10 mouse cellular contexts compared by ENCODE assay signal in the genomic region with DNA sequence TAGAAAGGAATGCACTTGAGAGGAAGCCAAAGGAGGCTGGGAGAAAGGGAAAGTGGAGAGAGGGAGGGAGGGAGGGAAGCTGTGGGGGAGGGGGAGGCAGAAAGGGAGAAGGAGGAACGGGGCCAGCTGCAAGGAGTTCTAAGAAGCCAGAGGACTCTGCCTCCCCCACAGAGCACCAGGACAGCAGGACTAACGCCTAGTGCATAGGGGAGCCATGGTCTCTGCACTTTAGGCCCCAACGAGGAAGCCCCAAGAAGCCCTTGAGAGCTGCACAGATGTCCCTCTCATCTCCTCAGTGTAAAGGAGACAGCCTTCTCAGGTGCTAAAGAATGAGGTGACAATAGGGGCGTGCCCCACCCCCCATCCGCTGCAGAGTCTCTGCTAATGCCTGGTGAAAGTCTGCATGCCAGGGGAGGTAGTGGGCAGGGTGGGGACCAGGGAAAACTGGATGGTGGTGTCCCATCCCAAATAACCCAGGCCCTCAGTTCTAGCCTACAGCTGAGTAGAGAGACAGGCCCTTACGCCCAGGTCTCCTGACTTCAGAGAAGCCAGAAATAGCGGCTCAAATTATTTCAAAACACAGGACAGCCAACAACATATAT. TPM values are rescaled to one million over a fixed set of nuclear protein-coding genes. Genes with fewer than 3 reads are reported as not detected.
DNase-seq lines count a peak whose midpoint lies in the region; ATAC-seq and TF ChIP-seq lines count a peak whose summit lies in the region.
"Had no signal": no experiment of that assay in that cellular context is flagged by ENCODE, and none has a peak within 500 bp of the region (broad histone marks: within the 10 kb centered on the region; RNA-seq: fewer than 3 reads in every experiment).

No protein-coding gene starts in this region.

- H3K9ac ChIP-seq in ES-Bruce4 (ENCODE audit: low read depth, poor library complexity, severe bottlenecking), result no peak overlapping the region
- no peak overlapping the region for H3K9ac ChIP-seq in embryonic facial prominence, embryonic 15.5 days
- H3K9ac ChIP-seq: liver, embryonic 14.5 days had no signal

- no peaks in the 10 kb centered on the region for H3K36me3 ChIP-seq in ES-Bruce4 (ENCODE audit: control insufficient read depth, insufficient read depth, low read length, poor library complexity, severe bottlenecking)
- no peaks in the 10 kb centered on the region for H3K36me3 ChIP-seq in embryonic facial prominence, embryonic 15.5 days

- intact Hi-C loops in gastrocnemius, postnatal 14 days (cut with DNase I; ENCODE audit: low total_unique reads), result no loop called here

- peak; percentile 62 for DNase-seq in gastrocnemius, postnatal 14 days
- DNase-seq in gastrocnemius, adult 8-10 months (ENCODE audit: low spot score in 2 of 2), result no peak
- peak; percentile 68 to 80 for DNase-seq in kidney, postnatal 4 days
- no peak for DNase-seq in layer of hippocampus, adult 11-12 months (ENCODE audit: low spot score)
- no peak for DNase-seq in layer of hippocampus, adult 8-10 months (ENCODE audit: low spot score in 2 of 2)
- DNase-seq in cerebellum, adult 11 months, result no peak

- no peaks in the 10 kb centered on the region for H3K27me3 ChIP-seq in ES-Bruce4 (ENCODE audit: control insufficient read depth, insufficient read depth, low read length, poor library complexity, severe bottlenecking)
- no peaks in the 10 kb centered on the region for H3K27me3 ChIP-seq in embryonic facial prominence, embryonic 15.5 days

- no peak for ATAC-seq in embryonic facial prominence, embryonic 15.5 days (ENCODE audit: insufficient number of reproducible peaks, low FRiP score, low TSS enrichment, low read depth)

- no peak overlapping the region for H3K4me2 ChIP-seq in embryonic facial prominence, embryonic 15.5 days (replicated peaks)

- H3K4me3 ChIP-seq in ES-Bruce4 (ENCODE audit: low read depth, low read length), result no peak overlapping the region
- no peak overlapping the region for H3K4me3 ChIP-seq in embryonic facial prominence, embryonic 15.5 days (replicated peaks)
- H3K4me3 ChIP-seq: erythroblast, embryonic 14.5 days had no signal

- peaks cover 12% of the 10 kb centered on the region for H3K4me1 ChIP-seq in ES-Bruce4 (ENCODE audit: control insufficient read depth, insufficient read depth, low read length)
- H3K4me1 ChIP-seq in embryonic facial prominence, embryonic 15.5 days, result peaks cover 18% of the 10 kb centered on the region

- 23% methylated on average over 7 of the region's 7 CpGs for WGBS in embryonic facial prominence, embryonic 15.5 days

- no peaks in the 10 kb centered on the region for H3K9me3 ChIP-seq in ES-Bruce4 (replicated peaks; ENCODE audit: control insufficient read depth, insufficient read depth, low read length, poor library complexity, severe bottlenecking)
- no peaks in the 10 kb centered on the region for H3K9me3 ChIP-seq in embryonic facial prominence, embryonic 15.5 days (replicated peaks)

- TF ChIP-seq EP300 in ES-Bruce4 (IDR thresholded peaks at IDR 0.05; ENCODE audit: insufficient read depth, low read depth, low read length), result peak; percentile 42; the same call in 1 of the 2 replicates

- no peak for TF ChIP-seq CTCF in ES-Bruce4 (IDR thresholded peaks at IDR 0.05; ENCODE audit: low read depth, low read length)

- H3K27ac ChIP-seq in ES-Bruce4 (ENCODE audit: insufficient read depth, low read length), result peak overlapping the region; percentile 31; the same call in 1 of the 2 replicates
- H3K27ac ChIP-seq in embryonic facial prominence, embryonic 15.5 days (replicated peaks), result peak overlapping the region; percentile 55; the same call in 1 of the 2 replicates
- H3K27ac ChIP-seq: liver, embryonic 14.5 days had no signal

- TF ChIP-seq POLR2A in ES-Bruce4 (IDR thresholded peaks at IDR 0.05; ENCODE audit: insufficient read depth, low read length), result no peak

RNA-seq across cellular contexts. Expression of gene Ptgis, which starts 10.4 kb away (rescaled TPM):
- total RNA-seq in gastrocnemius, postnatal 14 days (2021), result 10 to 100 TPM in 1 of 2 experiments, 1 to 10 TPM in 1; 8.0 to 11.1 TPM
- total RNA-seq in gastrocnemius, adult 8-10 months (2022), result 1 to 10 TPM; 1.1 to 3.3 (median 1.9) TPM
- 6.8 and 11.0 TPM in 2 replicates for polyA plus RNA-seq in ES-Bruce4 (2011; ENCODE audit: insufficient read depth, insufficient read length, low read depth, missing spikeins)
- 33.1 and 33.3 TPM in 2 replicates for polyA plus RNA-seq in embryonic facial prominence, embryonic 15.5 days (2015; fragmentation: Nextera tagmentation; extraction: Ambion mirVana)
- total RNA-seq in layer of hippocampus, adult 8-10 months (2022), result 1 to 10 TPM; 1.7 to 2.2 (median 1.7) TPM
- polyA plus RNA-seq: erythroblast, embryonic 14.5 days had no signal

Comparison
In these comparisons a context has a peak if more than half of its experiments do, and no peak if none do; other contexts are left out.
1. DNase-seq: peak in gastrocnemius, postnatal 14 days (single experiment) and kidney, postnatal 4 days (2 of 2); none in gastrocnemius, adult 8-10 months (0 of 2), layer of hippocampus, adult 11-12 months (single experiment), layer of hippocampus, adult 8-10 months (0 of 2) and cerebellum, adult 11 months (single experiment).